Mouse (Mus musculus): Measurements from ENCODE around the gene Lrrc66. TPM values are rescaled to one million over a fixed set of nuclear protein-coding genes. Genes with fewer than 3 reads are reported as not detected.

Gene Lrrc66
- polyA plus RNA-seq, 1 experiment, result not detected

DNA sequence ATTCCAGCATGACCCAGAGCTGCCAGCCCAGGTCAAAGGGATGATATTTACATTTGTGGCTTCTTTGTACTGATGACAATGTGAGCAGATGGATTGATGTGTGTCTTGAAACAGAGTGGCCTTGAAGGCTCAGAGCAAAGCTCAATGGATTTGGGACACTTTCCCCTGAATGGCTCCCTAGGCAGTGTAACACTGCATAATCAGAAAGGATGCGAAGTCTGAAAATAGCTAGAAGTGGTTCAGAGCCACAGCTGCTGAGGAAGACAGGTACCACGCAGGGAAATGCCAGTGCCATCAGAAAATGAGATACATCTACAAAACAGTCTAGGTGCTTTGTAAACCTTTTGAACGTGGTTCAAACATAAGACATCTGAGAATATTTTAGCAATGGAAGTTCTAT is 54.2 kb downstream of the Lrrc66 start:
- TF ChIP-seq POLR2A (IDR thresholded peaks at IDR 0.05; ENCODE audit: low read depth, low read length) (no peak), CTCF (IDR thresholded peaks at IDR 0.05; ENCODE audit: extremely low read depth, insufficient read depth, insufficient read length, insufficient replicate concordance) (no peak)
- Histone ChIP-seq H3K27me3 (ENCODE audit: control insufficient read depth, insufficient read depth, low read length) (no peaks in the 10 kb centered on the region), H3K27ac (ENCODE audit: insufficient read depth, low read length) (no peak overlapping the region), H3K36me3 (ENCODE audit: control insufficient read depth, insufficient read depth, low read length) (no peaks in the 10 kb centered on the region), H3K4me3 (ENCODE audit: extremely low read depth, insufficient read depth, insufficient read length) (no peak overlapping the region), H3K4me1 (ENCODE audit: control insufficient read depth, insufficient read depth, insufficient read length) (no peaks in the 10 kb centered on the region)
- no peak for DNase-seq (ENCODE audit: low read depth in 1 of 2, low spot score in 2 of 2)
- 81% methylated on average over 3 of the region's 3 CpGs for WGBS

DNA sequence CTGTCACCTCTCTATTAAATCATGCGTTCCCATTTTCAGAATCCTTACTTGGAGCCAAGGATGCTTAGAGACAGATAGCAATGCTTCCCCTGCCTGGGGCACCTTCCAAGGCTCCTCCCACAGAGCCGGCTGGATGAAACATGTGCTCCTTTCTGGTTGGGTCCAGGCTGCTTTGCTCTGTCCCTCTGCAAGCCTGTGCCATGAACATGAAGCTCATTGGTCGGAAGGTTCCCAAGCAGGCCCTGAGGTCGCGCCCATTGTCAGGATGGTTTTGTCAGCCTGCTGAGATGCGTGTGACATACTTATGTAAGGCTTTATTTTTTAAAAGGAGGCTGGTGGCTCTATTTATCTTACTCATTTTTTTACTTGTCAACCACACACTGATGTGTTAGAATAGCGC is 55.6 kb downstream of the Lrrc66 start:
- H3K4me1 ChIP-seq (ENCODE audit: control insufficient read depth, insufficient read depth, insufficient read length), result no peaks in the 10 kb centered on the region
- no peak for DNase-seq (ENCODE audit: low read depth in 1 of 2, low spot score in 2 of 2)
- WGBS, result 86% methylated on average over 7 of the region's 7 CpGs
- TF ChIP-seq CTCF (IDR thresholded peaks at IDR 0.05; ENCODE audit: extremely low read depth, insufficient read depth, insufficient read length, insufficient replicate concordance) (no peak), POLR2A (IDR thresholded peaks at IDR 0.05; ENCODE audit: low read depth, low read length) (no peak)
- H3K27ac ChIP-seq (ENCODE audit: insufficient read depth, low read length), result no peak overlapping the region
- H3K27me3 ChIP-seq (ENCODE audit: control insufficient read depth, insufficient read depth, low read length), result no peaks in the 10 kb centered on the region
- no peak overlapping the region for H3K4me3 ChIP-seq (ENCODE audit: extremely low read depth, insufficient read depth, insufficient read length)
- H3K36me3 ChIP-seq (ENCODE audit: control insufficient read depth, insufficient read depth, low read length), result no peaks in the 10 kb centered on the region

DNA sequence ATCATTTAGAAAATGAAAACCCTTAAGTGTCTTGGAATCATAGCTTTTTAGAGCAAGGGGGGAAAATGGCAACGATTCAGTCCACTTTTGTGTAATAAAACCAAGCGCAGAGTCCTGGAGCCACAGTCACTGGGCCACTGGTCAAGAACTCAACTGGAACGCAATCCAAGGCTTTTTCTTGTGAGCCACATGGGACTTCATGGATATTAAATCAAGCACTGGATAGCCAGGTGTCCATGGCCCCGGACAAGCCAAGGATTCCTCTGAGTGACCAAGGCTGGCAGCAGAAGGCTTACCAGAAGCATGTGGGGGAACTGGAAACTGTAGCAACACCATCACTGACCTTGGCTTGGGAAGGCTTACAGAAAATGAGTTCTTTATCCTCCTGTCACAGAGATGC is 57.7 kb downstream of the Lrrc66 start:
- no peak for TF ChIP-seq POLR2A (IDR thresholded peaks at IDR 0.05; ENCODE audit: low read depth, low read length)
- TF ChIP-seq CTCF (IDR thresholded peaks at IDR 0.05; ENCODE audit: extremely low read depth, insufficient read depth, insufficient read length, insufficient replicate concordance), result no peak
- Histone ChIP-seq H3K4me3 (ENCODE audit: extremely low read depth, insufficient read depth, insufficient read length) (no peak overlapping the region), H3K4me1 (ENCODE audit: control insufficient read depth, insufficient read depth, insufficient read length) (no peaks in the 10 kb centered on the region), H3K27me3 (ENCODE audit: control insufficient read depth, insufficient read depth, low read length) (no peaks in the 10 kb centered on the region), H3K36me3 (ENCODE audit: control insufficient read depth, insufficient read depth, low read length) (no peaks in the 10 kb centered on the region), H3K27ac (ENCODE audit: insufficient read depth, low read length) (no peak overlapping the region)
- no peak for DNase-seq (ENCODE audit: low read depth in 1 of 2, low spot score in 2 of 2)
- WGBS, result 91% methylated on average over 4 of the region's 4 CpGs

DNA sequence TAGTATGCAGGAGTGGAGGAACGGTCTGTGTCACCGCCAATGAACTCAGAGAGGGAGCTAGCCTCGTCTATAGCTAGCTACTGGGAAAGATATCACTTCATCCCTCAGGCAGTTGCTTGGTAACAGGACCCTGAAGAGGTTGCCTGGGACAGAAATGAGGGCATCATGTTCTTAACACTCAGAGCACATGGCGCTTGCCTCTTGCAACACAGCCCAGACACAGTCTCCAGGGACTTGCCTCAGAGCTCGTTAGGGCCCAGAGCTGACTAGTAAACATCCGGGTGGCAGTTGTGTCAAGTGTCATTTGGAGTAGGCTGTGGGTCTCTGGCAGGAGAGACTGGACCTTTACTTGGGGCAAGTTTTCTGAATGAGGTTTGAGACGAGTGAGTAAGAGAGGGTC is 58.5 kb downstream of the Lrrc66 start:
- TF ChIP-seq POLR2A (IDR thresholded peaks at IDR 0.05; ENCODE audit: low read depth, low read length) (no peak), CTCF (IDR thresholded peaks at IDR 0.05; ENCODE audit: extremely low read depth, insufficient read depth, insufficient read length, insufficient replicate concordance) (no peak)
- 83% methylated on average over 7 of the region's 7 CpGs for WGBS
- no peaks in the 10 kb centered on the region for H3K27me3 ChIP-seq (ENCODE audit: control insufficient read depth, insufficient read depth, low read length)
- no peak overlapping the region for H3K4me3 ChIP-seq (ENCODE audit: extremely low read depth, insufficient read depth, insufficient read length)
- H3K36me3 ChIP-seq (ENCODE audit: control insufficient read depth, insufficient read depth, low read length), result no peaks in the 10 kb centered on the region
- no peaks in the 10 kb centered on the region for H3K4me1 ChIP-seq (ENCODE audit: control insufficient read depth, insufficient read depth, insufficient read length)
- no peak overlapping the region for H3K27ac ChIP-seq (ENCODE audit: insufficient read depth, low read length)
- no peak for DNase-seq (ENCODE audit: low read depth in 1 of 2, low spot score in 2 of 2)

DNA sequence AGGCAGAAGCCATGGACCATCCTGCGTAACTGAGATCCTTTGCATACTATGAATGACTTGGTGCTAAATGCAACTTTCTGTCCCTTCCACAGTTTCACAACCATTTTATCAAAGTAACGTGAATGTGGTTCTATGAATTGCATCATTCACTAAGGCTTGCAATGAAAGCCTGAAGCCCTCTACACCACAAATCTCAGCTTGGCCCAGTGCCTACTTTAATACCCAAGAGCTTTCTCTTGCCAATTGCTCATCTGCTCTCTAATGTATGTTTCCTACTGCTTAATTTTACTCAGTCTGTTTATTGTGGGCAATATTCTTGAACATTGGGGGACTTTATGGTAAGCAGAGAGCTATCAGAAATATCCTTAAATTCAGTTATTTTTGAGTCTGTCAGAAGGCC is 59.5 kb downstream of the Lrrc66 start:
- DNase-seq (ENCODE audit: low read depth in 1 of 2, low spot score in 2 of 2), result no peak
- 96% methylated on average over 2 of the region's 2 CpGs for WGBS
- no peaks in the 10 kb centered on the region for H3K27me3 ChIP-seq (ENCODE audit: control insufficient read depth, insufficient read depth, low read length)
- no peak overlapping the region for H3K27ac ChIP-seq (ENCODE audit: insufficient read depth, low read length)
- H3K4me1 ChIP-seq (ENCODE audit: control insufficient read depth, insufficient read depth, insufficient read length), result no peaks in the 10 kb centered on the region
- no peak overlapping the region for H3K4me3 ChIP-seq (ENCODE audit: extremely low read depth, insufficient read depth, insufficient read length)
- TF ChIP-seq POLR2A (IDR thresholded peaks at IDR 0.05; ENCODE audit: low read depth, low read length) (no peak), CTCF (IDR thresholded peaks at IDR 0.05; ENCODE audit: extremely low read depth, insufficient read depth, insufficient read length, insufficient replicate concordance) (no peak)
- H3K36me3 ChIP-seq (ENCODE audit: control insufficient read depth, insufficient read depth, low read length), result no peaks in the 10 kb centered on the region

DNA sequence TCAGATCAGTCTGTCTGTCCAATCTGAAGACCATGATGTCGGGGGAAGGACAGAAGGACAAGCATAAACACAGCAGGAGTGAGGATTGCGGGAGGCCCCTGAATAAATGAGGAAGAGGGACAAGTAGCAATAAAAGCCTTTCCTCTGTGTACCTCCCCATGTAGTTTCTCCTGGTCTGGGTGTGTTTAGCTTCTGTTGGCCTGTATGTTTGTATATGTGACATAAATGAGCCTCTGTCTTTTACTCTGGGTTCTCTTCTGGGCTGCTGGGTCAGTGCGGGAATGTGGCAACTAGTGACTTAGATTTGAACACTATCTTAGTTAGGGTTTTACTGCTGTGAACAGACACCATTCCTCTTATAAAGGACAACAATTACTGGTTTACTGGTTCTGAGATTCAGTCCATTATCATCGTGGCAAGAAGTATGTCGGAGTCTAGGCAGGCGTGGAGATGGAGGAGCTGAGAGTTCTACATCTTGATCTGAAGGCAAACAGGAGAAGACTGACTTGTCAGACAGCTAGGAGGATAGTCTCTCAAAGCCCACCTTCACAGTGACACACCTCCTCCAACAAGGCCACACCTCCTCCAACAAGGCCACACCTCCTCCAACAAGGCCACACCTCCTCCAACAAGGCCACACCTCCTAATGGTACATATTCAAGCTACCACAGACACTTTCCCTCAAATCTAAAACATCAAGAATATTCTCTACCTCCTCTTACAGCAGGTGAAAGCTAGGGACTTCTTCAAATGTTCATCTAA is 60.8 kb downstream of the Lrrc66 start:
- Histone ChIP-seq H3K4me1 (ENCODE audit: control insufficient read depth, insufficient read depth, insufficient read length) (no peaks in the 10 kb centered on the region), H3K27ac (ENCODE audit: insufficient read depth, low read length) (no peak overlapping the region), H3K36me3 (ENCODE audit: control insufficient read depth, insufficient read depth, low read length) (no peaks in the 10 kb centered on the region), H3K4me3 (ENCODE audit: extremely low read depth, insufficient read depth, insufficient read length) (no peak overlapping the region), H3K27me3 (ENCODE audit: control insufficient read depth, insufficient read depth, low read length) (no peaks in the 10 kb centered on the region)
- TF ChIP-seq POLR2A (IDR thresholded peaks at IDR 0.05; ENCODE audit: low read depth, low read length) (no peak), CTCF (IDR thresholded peaks at IDR 0.05; ENCODE audit: extremely low read depth, insufficient read depth, insufficient read length, insufficient replicate concordance) (no peak)
- WGBS, result 91% methylated on average over 6 of the region's 6 CpGs
- DNase-seq (ENCODE audit: low read depth in 1 of 2, low spot score in 2 of 2), result no peak

DNA sequence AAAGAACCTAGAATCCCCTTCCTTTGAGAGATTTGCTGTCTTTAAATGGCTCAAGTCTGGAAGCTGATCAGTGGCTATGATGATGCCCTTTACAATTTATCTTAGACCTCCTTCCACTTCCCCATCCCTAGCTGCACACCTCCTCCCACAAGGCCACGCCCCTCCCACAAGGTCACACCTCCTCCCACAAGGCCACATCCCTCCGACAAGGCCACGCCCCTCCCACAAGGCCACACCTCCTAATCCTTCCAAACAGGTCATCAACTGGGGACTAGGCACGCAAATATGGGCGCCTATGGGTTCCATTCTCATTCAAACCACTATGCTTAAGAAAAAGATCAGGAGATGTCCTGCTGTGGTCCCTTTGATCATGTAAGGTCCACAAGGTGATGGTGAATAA is 63.1 kb downstream of the Lrrc66 start:
- Histone ChIP-seq H3K27ac (ENCODE audit: insufficient read depth, low read length) (no peak overlapping the region), H3K4me1 (ENCODE audit: control insufficient read depth, insufficient read depth, insufficient read length) (no peaks in the 10 kb centered on the region), H3K4me3 (ENCODE audit: extremely low read depth, insufficient read depth, insufficient read length) (no peak overlapping the region), H3K36me3 (ENCODE audit: control insufficient read depth, insufficient read depth, low read length) (no peaks in the 10 kb centered on the region), H3K27me3 (ENCODE audit: control insufficient read depth, insufficient read depth, low read length) (no peaks in the 10 kb centered on the region)
- TF ChIP-seq CTCF (IDR thresholded peaks at IDR 0.05; ENCODE audit: extremely low read depth, insufficient read depth, insufficient read length, insufficient replicate concordance) (no peak), POLR2A (IDR thresholded peaks at IDR 0.05; ENCODE audit: low read depth, low read length) (no peak)
- no peak for DNase-seq (ENCODE audit: low read depth in 1 of 2, low spot score in 2 of 2)
- WGBS, result 77% methylated on average over 5 of the region's 5 CpGs

Data from spleen, adult 2 months (tissue).